Mouse (Mus musculus) brain, embryonic 14.5 days (tissue): ENCODE measurements around the gene Pitpnb.
A peak's percentile ranks its signal among the peaks of the same experiment; 100 is the strongest.

Source experiments
- CTCF ChIP-seq: fragments of 200-500 bp; IDR thresholded peaks from 2 replicates; pipeline ENCODE4 v1.5.1; 2012; ENCODE audit warnings: inconsistent platforms, mild to moderate bottlenecking, moderate library complexity, borderline replicate concordance; ENCODE audit not compliant: insufficient read depth, insufficient read length; ENCODE audit errors: extremely low read depth
- POLR2A ChIP-seq: fragments of 200-500 bp; IDR thresholded peaks from 2 replicates; pipeline ENCODE4 v1.6.1; 2012; ENCODE audit warnings: mild to moderate bottlenecking, inconsistent platforms, borderline replicate concordance; ENCODE audit not compliant: poor library complexity, insufficient read depth, insufficient read length, severe bottlenecking; ENCODE audit errors: extremely low read depth

DNA sequence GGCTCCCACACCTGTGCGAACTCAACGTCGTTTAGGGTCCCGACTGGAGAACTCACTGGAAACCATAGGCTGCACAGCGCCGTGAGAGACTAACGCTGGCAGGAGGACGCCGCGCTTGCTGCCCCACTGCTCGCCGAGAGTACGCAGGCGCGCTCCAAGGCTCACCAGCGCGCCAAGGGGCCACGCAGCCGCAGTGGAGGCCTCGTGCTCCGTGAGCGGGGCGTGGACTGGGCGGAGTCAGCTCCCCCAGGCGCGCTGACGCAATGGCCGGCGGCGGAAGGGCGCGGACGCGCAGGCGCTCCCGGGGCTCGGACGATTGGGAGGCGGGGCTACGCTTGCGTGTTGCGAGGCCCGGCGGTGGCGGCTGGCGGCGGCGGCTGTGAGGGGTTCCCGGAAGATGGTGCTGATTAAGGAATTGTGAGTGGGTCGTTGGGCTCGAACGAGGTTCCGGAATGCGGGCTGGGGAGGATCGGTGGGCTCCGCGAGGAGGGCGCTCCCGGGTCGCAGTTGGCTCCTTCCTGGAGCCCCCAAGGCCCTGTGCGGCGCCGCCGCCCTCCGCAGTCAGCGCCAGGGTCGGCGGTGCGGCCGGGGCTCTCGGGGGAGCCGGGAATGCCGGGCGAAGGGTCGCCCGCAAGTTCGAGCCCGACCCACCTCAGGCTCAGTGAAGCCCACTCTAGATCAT, at the start of gene Pitpnb:
- TF ChIP-seq CTCF: no peak
- peak; percentile 62 for TF ChIP-seq POLR2A
